Mouse (Mus musculus) neural tube, embryonic 14.5 days (tissue): ENCODE data around the gene Lypd1. TPM values are rescaled to one million over a fixed set of nuclear protein-coding genes. Genes with fewer than 3 reads are reported as not detected.

Experiments
- ATAC-seq: fragments of 200-750 bp; cut with Nextera tagmentation; 2 replicates; pipeline ENCODE4 v1.8.0; 2017; ENCODE audit warnings: low read depth, mild to moderate bottlenecking, moderate TSS enrichment, moderate library complexity
- H3K27ac ChIP-seq: fragments of 300-500 bp; sonication (generic); 2 replicates; pipeline ENCODE4 v1.5.1; 2014; ENCODE audit warnings: low read depth, mild to moderate bottlenecking, control low read depth, low read length, moderate library complexity, mixed read lengths
- H3K27me3 ChIP-seq: fragments of 300-500 bp; sonication (generic); 2 replicates; pipeline ENCODE4 v1.6.1; 2014; ENCODE audit warnings: low read length; ENCODE audit not compliant: control insufficient read depth, insufficient read depth
- H3K36me3 ChIP-seq: fragments of 300-500 bp; sonication (generic); 2 replicates; pipeline ENCODE4 v1.6.1; 2014; ENCODE audit warnings: low read length, mixed read lengths; ENCODE audit not compliant: control insufficient read depth, insufficient read depth
- H3K4me1 ChIP-seq: fragments of 300-500 bp; sonication (generic); 2 replicates; pipeline ENCODE4 v1.6.1; 2014; ENCODE audit warnings: low read length; ENCODE audit not compliant: control insufficient read depth, insufficient read depth
- H3K4me2 ChIP-seq: fragments of 300-500 bp; sonication (generic); 2 replicates; pipeline ENCODE4 v1.6.1; 2014; ENCODE audit warnings: mild to moderate bottlenecking, low read depth, low read length, control low read depth
- H3K4me3 ChIP-seq: fragments of 300-500 bp; sonication (generic); 2 replicates; pipeline ENCODE4 v1.5.1; 2014; ENCODE audit warnings: low read depth, low read length, control low read depth, mixed read lengths
- H3K9ac ChIP-seq: fragments of 300-500 bp; sonication (generic); replicated peaks from 2 replicates; pipeline ENCODE4 v1.6.1; 2014; ENCODE audit warnings: low read depth, mild to moderate bottlenecking, control low read depth, low read length, mixed read lengths
- H3K9me3 ChIP-seq: fragments of 300-500 bp; sonication (generic); 2 replicates; pipeline ENCODE4 v1.6.1; 2016; ENCODE audit warnings: low read length; ENCODE audit not compliant: control insufficient read depth
- WGBS: fragments of 180-500 bp; shearing (Covaris S2); extraction: QIAGEN DNeasy Blood & Tissue Kit; methylation state at CpG from one replicate; pipeline ENCODE4 v1.1.7; 2014; 5-methylcytosine and 5-hydroxymethylcytosine counted together
- polyA plus RNA-seq: library from polyadenylated mRNA; unstranded; fragments of >200 nt; fragmentation: Nextera tagmentation; extraction: Ambion mirVana; gene quantifications from 2 replicates; pipeline ENCODE4 v1.2.1, GENCODE M21; 2014

Gene Lypd1
- polyA plus RNA-seq, 1 experiment from 2014 or later: 76.6 TPM

- Histone ChIP-seq H3K9ac (no peak overlapping the region), H3K9me3 (no peaks in the 10 kb centered on the region)
- ATAC-seq: no peak
These were observed 89.3 kb downstream of the Lypd1 start for GRCm38 (mm10) chr1:125823611-125824010.

GRCm38 (mm10) chr1:125821101-125821500 lies 91.8 kb downstream of the Lypd1 start:
- H3K9me3 ChIP-seq: no peaks in the 10 kb centered on the region
- H3K4me3 ChIP-seq: no peak overlapping the region
- no peaks in the 10 kb centered on the region for H3K27me3 ChIP-seq
- no peak for ATAC-seq
- H3K9ac ChIP-seq: no peak overlapping the region
- WGBS: 55% methylated on average over 7 of the region's 7 CpGs
- no peaks in the 10 kb centered on the region for H3K4me1 ChIP-seq
- H3K27ac ChIP-seq: no peak overlapping the region
- H3K36me3 ChIP-seq: no peaks in the 10 kb centered on the region
- H3K4me2 ChIP-seq: no peak overlapping the region

More at GRCm38 (mm10) chr1:125823611-125824010, 89.3 kb downstream of the Lypd1 start:
- no peaks in the 10 kb centered on the region for H3K36me3 ChIP-seq
- no peak overlapping the region for H3K4me2 ChIP-seq
- H3K4me1 ChIP-seq: no peaks in the 10 kb centered on the region
- no peak overlapping the region for H3K27ac ChIP-seq
- WGBS: 89% methylated on average over 4 of the region's 4 CpGs
- H3K27me3 ChIP-seq: no peaks in the 10 kb centered on the region
- H3K4me3 ChIP-seq: no peak overlapping the region

Other genes with a start within 250 kb of the Lypd1 start
- not detected in 2 replicates for gene Gpr39, start 236.1 kb downstream of the Lypd1 start, polyA plus RNA-seq